In genomic region chr3:121294200-121294599, GRCm38 (mm10) we compare ENCODE assay signal across 23 mouse cellular contexts. TPM values are rescaled to one million over a fixed set of nuclear protein-coding genes. Genes with fewer than 3 reads are reported as not detected.
DNase-seq lines count a peak whose midpoint lies in the region; ATAC-seq and TF ChIP-seq lines count a peak whose summit lies in the region.
"Had no signal": no experiment of that assay in that cellular context is flagged by ENCODE, and none has a peak within 500 bp of the region (broad histone marks: within the 10 kb centered on the region; RNA-seq: fewer than 3 reads in every experiment).

No protein-coding gene starts in this region.

- TF ChIP-seq EP300 in liver, embryonic 14.5 days (IDR thresholded peaks at IDR 0.05; ENCODE audit: low read depth), result no peak

- WGBS in liver, embryonic 14.5 days (ENCODE audit: insufficient replicate concordance), result 70% methylated on average over 2 of the region's 2 CpGs
- 67% methylated on average over 2 of the region's 2 CpGs for WGBS in liver, embryonic 12.5 days (ENCODE audit: insufficient replicate concordance)

- intact Hi-C loops in heart, postnatal 14 days (cut with DNase I), result no loop called here

- H3K9me3 ChIP-seq in liver, embryonic 14.5 days (ENCODE audit: control insufficient read depth, low read length), result no peaks in the 10 kb centered on the region
- H3K9me3 ChIP-seq in liver, embryonic 12.5 days (replicated peaks), result no peaks in the 10 kb centered on the region
- H3K9me3 ChIP-seq: neural tube, embryonic 13.5 days had no signal

- H3K36me3 ChIP-seq in liver, embryonic 14.5 days (replicated peaks; ENCODE audit: control insufficient read depth, insufficient read depth, low read depth), result no peaks in the 10 kb centered on the region
- no peaks in the 10 kb centered on the region; the same call in 1 of the 2 replicates for H3K36me3 ChIP-seq in liver, embryonic 12.5 days
- H3K36me3 ChIP-seq: neural tube, embryonic 13.5 days had no signal

- no peak overlapping the region for H3K4me3 ChIP-seq in liver, embryonic 14.5 days (ENCODE audit: insufficient read depth in 1 of 2, low read depth in 2 of 2, low read length in 2 of 2)
- no peak overlapping the region for H3K4me3 ChIP-seq in liver, embryonic 12.5 days
- H3K4me3 ChIP-seq: neural tube, embryonic 13.5 days had no signal

- peak; percentile 64 for TF ChIP-seq CTCF in liver, embryonic 14.5 days (IDR thresholded peaks at IDR 0.05; ENCODE audit: low read depth)

- no peaks in the 10 kb centered on the region for H3K27me3 ChIP-seq in liver, embryonic 14.5 days (ENCODE audit: control insufficient read depth, insufficient read depth, low read length)
- no peaks in the 10 kb centered on the region for H3K27me3 ChIP-seq in liver, embryonic 12.5 days (replicated peaks)
- H3K27me3 ChIP-seq: neural tube, embryonic 13.5 days had no signal

- no peak for ATAC-seq in liver, embryonic 14.5 days (ENCODE audit: insufficient read depth)
- ATAC-seq in liver, embryonic 12.5 days, result no peak
- ATAC-seq: forebrain, embryonic 16.5 days had no signal

- peaks cover 6 to 15% of the 10 kb centered on the region in 2 experiments for H3K4me1 ChIP-seq in liver, embryonic 14.5 days (replicated peaks; ENCODE audit: control insufficient read depth in 2 of 2, insufficient read depth in 2 of 2, low read length in 1 of 2)
- peaks cover 35% of the 10 kb centered on the region for H3K4me1 ChIP-seq in liver, embryonic 12.5 days

- H3K9ac ChIP-seq in liver, embryonic 14.5 days (replicated peaks), result no peak overlapping the region
- no peak overlapping the region for H3K9ac ChIP-seq in liver, embryonic 12.5 days
- H3K9ac ChIP-seq: neural tube, embryonic 13.5 days had no signal

- DNase-seq in heart, adult 11 months, result peak; percentile 84
- no peak for DNase-seq in heart, postnatal 14 days
- DNase-seq in liver, embryonic 14.5 days (ENCODE audit: low read depth in 3 of 3, low spot score in 3 of 3), result no peak
- DNase-seq in 3T3-L1 (ENCODE audit: low read depth, low spot score), result peak; percentile 13
- peak; percentile 36 for DNase-seq in MEL-GATA-1-ER (ENCODE audit: extremely low read depth, low read depth)
- DNase-seq in cerebellum, postnatal 14 days, result no peak
- DNase-seq in frontal cortex, postnatal 36 days (ENCODE audit: low spot score in 2 of 2), result no peak
- DNase-seq: adrenal gland, postnatal 25 days; B cell, adult 2 months; cerebellum, adult 11 months; cerebellum, postnatal 25 days; embryo, embryonic 11 days; heart, adult 18-20 months; kidney, adult 8-10 months; kidney, postnatal 36 days; lung, adult 18-20 months; right cerebral cortex, postnatal 25 days; thymus, postnatal 25 days had no signal

- H3K4me2 ChIP-seq in liver, embryonic 14.5 days (ENCODE audit: low read depth), result no peak overlapping the region
- no peak overlapping the region for H3K4me2 ChIP-seq in liver, embryonic 12.5 days
- H3K4me2 ChIP-seq: midbrain, embryonic 11.5 days; neural tube, embryonic 13.5 days had no signal

- no peak overlapping the region for H3K27ac ChIP-seq in liver, embryonic 14.5 days
- no peak overlapping the region for H3K27ac ChIP-seq in liver, embryonic 12.5 days
- H3K27ac ChIP-seq: macrophage; neural tube, embryonic 13.5 days had no signal

RNA-seq across cellular contexts. Expression of gene Alg14, which starts 2.6 kb away (rescaled TPM):
- 10 to 100 TPM; 14.4 to 15.1 TPM for total RNA-seq in heart, postnatal 14 days (2021)
- polyA plus RNA-seq in liver, embryonic 14.5 days (2012; rRNA removed), result 6.5 and 10.4 TPM in 2 replicates
- polyA plus RNA-seq in liver, embryonic 14.5 days (2014; fragmentation: Nextera tagmentation; extraction: Ambion mirVana), result 16.2 and 18.8 TPM in 2 replicates
- polyA plus RNA-seq in liver, embryonic 12.5 days (2016; fragmentation: Nextera tagmentation; extraction: Ambion mirVana), result 18.1 and 20.0 TPM in 2 replicates

RNA-seq across cellular contexts. Expression of gene Tmem56, which starts 11.3 kb away (rescaled TPM):
- 1 to 10 TPM in 1 of 2 experiments, under 1 TPM in 1; 1.00 to 1.4 TPM for total RNA-seq in heart, postnatal 14 days (2021)
- polyA plus RNA-seq in liver, embryonic 14.5 days (2012; rRNA removed), result 11.8 and 13.5 TPM in 2 replicates
- 25.3 and 25.9 TPM in 2 replicates for polyA plus RNA-seq in liver, embryonic 14.5 days (2014; fragmentation: Nextera tagmentation; extraction: Ambion mirVana)
- 29.8 and 32.2 TPM in 2 replicates for polyA plus RNA-seq in liver, embryonic 12.5 days (2016; fragmentation: Nextera tagmentation; extraction: Ambion mirVana)
- polyA plus RNA-seq: macrophage had no signal

Comparison
In these comparisons a context has a peak if more than half of its experiments do, and no peak if none do; other contexts are left out.
1. DNase-seq: peak in heart, adult 11 months (single experiment), 3T3-L1 (single experiment) and MEL-GATA-1-ER (single experiment); none in heart, postnatal 14 days (0 of 2), liver, embryonic 14.5 days (0 of 3), cerebellum, postnatal 14 days (0 of 2) and frontal cortex, postnatal 36 days (0 of 2).